Mouse (Mus musculus): ENCODE measurements around the gene Tmem205. TPM values are rescaled to one million over a fixed set of nuclear protein-coding genes. Genes with fewer than 3 reads are reported as not detected.

The Tmem205 gene
- polyA plus RNA-seq, 1 experiment from 2014 or later, result 28.5 TPM

GRCm38 (mm10) chr9:21908216-21908615 lies 19.1 kb downstream of the Tmem205 start:
- DNase-seq (ENCODE audit: low spot score), result no peak
- Histone ChIP-seq H3K27me3 (ENCODE audit: control insufficient read depth, insufficient read depth, low read length) (no peaks in the 10 kb centered on the region), H3K4me2 (ENCODE audit: low read depth, low read length) (no peak overlapping the region), H3K4me3 (ENCODE audit: low read depth, low read length) (no peak overlapping the region), H3K4me1 (ENCODE audit: control insufficient read depth, insufficient read depth, low read length) (no peaks in the 10 kb centered on the region), H3K9ac (replicated peaks; ENCODE audit: low read length) (no peak overlapping the region), H3K9me3 (replicated peaks; ENCODE audit: control insufficient read depth, low read length) (no peaks in the 10 kb centered on the region), H3K36me3 (replicated peaks; ENCODE audit: control insufficient read depth, insufficient read depth, low read depth, low read length) (no peaks in the 10 kb centered on the region), H3K27ac (replicated peaks; ENCODE audit: low read depth, low read length) (no peak overlapping the region)
- 77% methylated on average over 11 of the region's 11 CpGs for WGBS
- ATAC-seq (replicated peaks; ENCODE audit: insufficient number of reproducible peaks, low FRiP score, low TSS enrichment, low read depth), result no peak

- WGBS, result 89% methylated on average over 4 of the region's 4 CpGs
- no peak overlapping the region for H3K9ac ChIP-seq (replicated peaks; ENCODE audit: low read length)
- no peak overlapping the region for H3K4me2 ChIP-seq (ENCODE audit: low read depth, low read length)
- no peak overlapping the region for H3K4me3 ChIP-seq (ENCODE audit: low read depth, low read length)
- H3K4me1 ChIP-seq (ENCODE audit: control insufficient read depth, insufficient read depth, low read length), result no peaks in the 10 kb centered on the region
- H3K9me3 ChIP-seq (replicated peaks; ENCODE audit: control insufficient read depth, low read length), result no peaks in the 10 kb centered on the region
- no peak for DNase-seq (ENCODE audit: low spot score)
- no peaks in the 10 kb centered on the region for H3K36me3 ChIP-seq (replicated peaks; ENCODE audit: control insufficient read depth, insufficient read depth, low read depth, low read length)
- no peak for ATAC-seq (replicated peaks; ENCODE audit: insufficient number of reproducible peaks, low FRiP score, low TSS enrichment, low read depth)
- no peaks in the 10 kb centered on the region for H3K27me3 ChIP-seq (ENCODE audit: control insufficient read depth, insufficient read depth, low read length)
- H3K27ac ChIP-seq (replicated peaks; ENCODE audit: low read depth, low read length), result no peak overlapping the region
Measured at GRCm38 (mm10) chr9:21904031-21904430, 23.3 kb downstream of the Tmem205 start.

- 17% methylated on average over 10 of the region's 10 CpGs for WGBS
Measured at GRCm38 (mm10) chr9:21901223-21901820, 26.0 kb downstream of the Tmem205 start.

GRCm38 (mm10) chr9:21889229-21889628 lies 38.1 kb downstream of the Tmem205 start:
- no peaks in the 10 kb centered on the region for H3K36me3 ChIP-seq (replicated peaks; ENCODE audit: control insufficient read depth, insufficient read depth, low read depth, low read length)
- no peak overlapping the region for H3K27ac ChIP-seq (replicated peaks; ENCODE audit: low read depth, low read length)
- H3K9ac ChIP-seq (replicated peaks; ENCODE audit: low read length), result no peak overlapping the region
- H3K27me3 ChIP-seq (ENCODE audit: control insufficient read depth, insufficient read depth, low read length), result no peaks in the 10 kb centered on the region
- no peak for ATAC-seq (replicated peaks; ENCODE audit: insufficient number of reproducible peaks, low FRiP score, low TSS enrichment, low read depth)
- 68% methylated on average over 3 of the region's 3 CpGs for WGBS
- H3K4me1 ChIP-seq (ENCODE audit: control insufficient read depth, insufficient read depth, low read length), result no peaks in the 10 kb centered on the region
- no peak overlapping the region for H3K4me2 ChIP-seq (ENCODE audit: low read depth, low read length)
- no peak for DNase-seq (ENCODE audit: low spot score)
- H3K9me3 ChIP-seq (replicated peaks; ENCODE audit: control insufficient read depth, low read length), result no peaks in the 10 kb centered on the region
- H3K4me3 ChIP-seq (ENCODE audit: low read depth, low read length), result no peak overlapping the region

More at GRCm38 (mm10) chr9:21901223-21901820, 26.0 kb downstream of the Tmem205 start:
- peak; percentile 81 for ATAC-seq (replicated peaks; ENCODE audit: insufficient number of reproducible peaks, low FRiP score, low TSS enrichment, low read depth)
- H3K4me1 ChIP-seq (ENCODE audit: control insufficient read depth, insufficient read depth, low read length), result no peaks in the 10 kb centered on the region
- no peak overlapping the region for H3K27ac ChIP-seq (replicated peaks; ENCODE audit: low read depth, low read length)
- peak overlapping the region; percentile 44 for H3K4me2 ChIP-seq (ENCODE audit: low read depth, low read length)
- H3K27me3 ChIP-seq (ENCODE audit: control insufficient read depth, insufficient read depth, low read length), result no peaks in the 10 kb centered on the region
- H3K4me3 ChIP-seq (ENCODE audit: low read depth, low read length), result peak overlapping the region; percentile 35
- H3K9me3 ChIP-seq (replicated peaks; ENCODE audit: control insufficient read depth, low read length), result no peaks in the 10 kb centered on the region
- peak; percentile 92 for DNase-seq (ENCODE audit: low spot score)
- H3K9ac ChIP-seq (replicated peaks; ENCODE audit: low read length), result peak overlapping the region; percentile 47
- H3K36me3 ChIP-seq (replicated peaks; ENCODE audit: control insufficient read depth, insufficient read depth, low read depth, low read length), result no peaks in the 10 kb centered on the region

GRCm38 (mm10) chr9:21876601-21877000 lies 50.8 kb downstream of the Tmem205 start:
- no peaks in the 10 kb centered on the region for H3K9me3 ChIP-seq (replicated peaks; ENCODE audit: control insufficient read depth, low read length)
- H3K4me2 ChIP-seq (ENCODE audit: low read depth, low read length), result no peak overlapping the region
- no peaks in the 10 kb centered on the region for H3K4me1 ChIP-seq (ENCODE audit: control insufficient read depth, insufficient read depth, low read length)
- no peaks in the 10 kb centered on the region for H3K27me3 ChIP-seq (ENCODE audit: control insufficient read depth, insufficient read depth, low read length)
- no peak overlapping the region for H3K9ac ChIP-seq (replicated peaks; ENCODE audit: low read length)
- ATAC-seq (replicated peaks; ENCODE audit: insufficient number of reproducible peaks, low FRiP score, low TSS enrichment, low read depth), result no peak
- no peaks in the 10 kb centered on the region for H3K36me3 ChIP-seq (replicated peaks; ENCODE audit: control insufficient read depth, insufficient read depth, low read depth, low read length)
- DNase-seq (ENCODE audit: low spot score), result no peak
- no peak overlapping the region for H3K27ac ChIP-seq (replicated peaks; ENCODE audit: low read depth, low read length)
- 66% methylated on average over 3 of the region's 3 CpGs for whole genome bisulfite sequencing
- H3K4me3 ChIP-seq (ENCODE audit: low read depth, low read length), result no peak overlapping the region

GRCm38 (mm10) chr9:21872204-21872603 lies 55.2 kb downstream of the Tmem205 start:
- WGBS, result 69% methylated on average over 4 of the region's 4 CpGs
- no peak for ATAC-seq (replicated peaks; ENCODE audit: insufficient number of reproducible peaks, low FRiP score, low TSS enrichment, low read depth)
- Histone ChIP-seq H3K4me3 (ENCODE audit: low read depth, low read length) (no peak overlapping the region), H3K9ac (replicated peaks; ENCODE audit: low read length) (no peak overlapping the region), H3K9me3 (replicated peaks; ENCODE audit: control insufficient read depth, low read length) (no peaks in the 10 kb centered on the region), H3K4me2 (ENCODE audit: low read depth, low read length) (no peak overlapping the region), H3K36me3 (replicated peaks; ENCODE audit: control insufficient read depth, insufficient read depth, low read depth, low read length) (no peaks in the 10 kb centered on the region), H3K27ac (replicated peaks; ENCODE audit: low read depth, low read length) (no peak overlapping the region), H3K27me3 (ENCODE audit: control insufficient read depth, insufficient read depth, low read length) (no peaks in the 10 kb centered on the region), H3K4me1 (ENCODE audit: control insufficient read depth, insufficient read depth, low read length) (no peaks in the 10 kb centered on the region)
- no peak for DNase-seq (ENCODE audit: low spot score)

Other genes with a start within 250 kb of the Tmem205 start
- 14.7 and 15.0 TPM in 2 replicates for gene Ldlr, start 204.1 kb downstream of the Tmem205 start, polyA plus RNA-seq (2014; fragmentation: Nextera tagmentation; extraction: Ambion mirVana)
- 126 and 132 TPM in 2 replicates for gene Spc24, start 167.3 kb downstream of the Tmem205 start, polyA plus RNA-seq (2014; fragmentation: Nextera tagmentation; extraction: Ambion mirVana)
- gene Kank2, start 128.8 kb downstream of the Tmem205 start, polyA plus RNA-seq (2014; fragmentation: Nextera tagmentation; extraction: Ambion mirVana), result 6.1 and 7.6 TPM in 2 replicates
- 0.25 TPM in 1 of 2 replicates, not detected in the other for gene Angptl8, start 92.0 kb downstream of the Tmem205 start, polyA plus RNA-seq (2014; fragmentation: Nextera tagmentation; extraction: Ambion mirVana)
- 15.6 and 17.8 TPM in 2 replicates for gene Dock6, start 74.9 kb downstream of the Tmem205 start, polyA plus RNA-seq (2014; fragmentation: Nextera tagmentation; extraction: Ambion mirVana)
- gene Rab3d, start 9.4 kb downstream of the Tmem205 start, polyA plus RNA-seq (2014; fragmentation: Nextera tagmentation; extraction: Ambion mirVana), result 4.8 and 6.1 TPM in 2 replicates
- gene Ccdc159, start 85 bp downstream of the Tmem205 start, polyA plus RNA-seq (2014; fragmentation: Nextera tagmentation; extraction: Ambion mirVana), result 2.5 and 3.1 TPM in 2 replicates
- gene Plppr2, start 9.5 kb upstream of the Tmem205 start, polyA plus RNA-seq (2014; fragmentation: Nextera tagmentation; extraction: Ambion mirVana), result 6.9 and 9.5 TPM in 2 replicates
- 17.2 and 17.4 TPM in 2 replicates for gene Swsap1, start 28.2 kb upstream of the Tmem205 start, polyA plus RNA-seq (2014; fragmentation: Nextera tagmentation; extraction: Ambion mirVana)
- gene Epor, start 36.0 kb upstream of the Tmem205 start, polyA plus RNA-seq (2014; fragmentation: Nextera tagmentation; extraction: Ambion mirVana), result 3.8 and 6.4 TPM in 2 replicates
- 1.0 and 1.3 TPM in 2 replicates for gene Rgl3, start 61.9 kb upstream of the Tmem205 start, polyA plus RNA-seq (2014; fragmentation: Nextera tagmentation; extraction: Ambion mirVana)
- 2.6 and 2.9 TPM in 2 replicates for gene Ccdc151, start 75.1 kb upstream of the Tmem205 start, polyA plus RNA-seq (2014; fragmentation: Nextera tagmentation; extraction: Ambion mirVana)
- 79.9 and 88.1 TPM in 2 replicates for gene Prkcsh, start 75.2 kb upstream of the Tmem205 start, polyA plus RNA-seq (2014; fragmentation: Nextera tagmentation; extraction: Ambion mirVana)
- 11.2 and 13.7 TPM in 2 replicates for gene Elavl3, start 124.5 kb upstream of the Tmem205 start, polyA plus RNA-seq (2014; fragmentation: Nextera tagmentation; extraction: Ambion mirVana)
- gene Gm49318, start 143.7 kb upstream of the Tmem205 start, polyA plus RNA-seq (2014; fragmentation: Nextera tagmentation; extraction: Ambion mirVana), result not detected in 2 replicates
- gene Zfp653, start 143.8 kb upstream of the Tmem205 start, polyA plus RNA-seq (2014; fragmentation: Nextera tagmentation; extraction: Ambion mirVana), result 5.5 and 7.1 TPM in 2 replicates
- 25.2 and 26.6 TPM in 2 replicates for gene Ecsit, start 157.9 kb upstream of the Tmem205 start, polyA plus RNA-seq (2014; fragmentation: Nextera tagmentation; extraction: Ambion mirVana)
- 1.4 and 4.0 TPM in 2 replicates for gene Cnn1, start 171.7 kb upstream of the Tmem205 start, polyA plus RNA-seq (2014; fragmentation: Nextera tagmentation; extraction: Ambion mirVana)
- gene Elof1, start 189.6 kb upstream of the Tmem205 start, polyA plus RNA-seq (2014; fragmentation: Nextera tagmentation; extraction: Ambion mirVana), result 210 and 215 TPM in 2 replicates
- gene Acp5, start 208.2 kb upstream of the Tmem205 start, polyA plus RNA-seq (2014; fragmentation: Nextera tagmentation; extraction: Ambion mirVana), result 14.3 and 15.7 TPM in 2 replicates
- 52.7 and 58.2 TPM in 2 replicates for gene Pigyl, start 229.3 kb upstream of the Tmem205 start, polyA plus RNA-seq (2014; fragmentation: Nextera tagmentation; extraction: Ambion mirVana)